In genomic region chr5:122602233-122602632, GRCm38 (mm10) we compare ENCODE assay signal across 10 mouse cellular contexts. TPM values are rescaled to one million over a fixed set of nuclear protein-coding genes. Genes with fewer than 3 reads are reported as not detected.
DNase-seq lines count a peak whose midpoint lies in the region; ATAC-seq lines count a peak whose summit lies in the region.
"Had no signal": no experiment of that assay in that cellular context is flagged by ENCODE, and none has a peak within 500 bp of the region (broad histone marks: within the 10 kb centered on the region; RNA-seq: fewer than 3 reads in every experiment).

No protein-coding gene starts in this region.

- peak overlapping the region; percentile 31 for H3K4me2 ChIP-seq in heart, embryonic 16.5 days (ENCODE audit: low read depth, low read length)
- H3K4me2 ChIP-seq: embryonic facial prominence, embryonic 13.5 days; midbrain, embryonic 12.5 days had no signal

- H3K9ac ChIP-seq in heart, embryonic 16.5 days (ENCODE audit: low read length) = peak overlapping the region; percentile 54
- H3K9ac ChIP-seq: embryonic facial prominence, embryonic 13.5 days; midbrain, embryonic 12.5 days had no signal

- H3K4me3 ChIP-seq in heart, embryonic 16.5 days (ENCODE audit: low read length) = no peak overlapping the region
- H3K4me3 ChIP-seq: embryonic facial prominence, embryonic 13.5 days; midbrain, embryonic 12.5 days had no signal

- peak; percentile 76 for ATAC-seq in heart, embryonic 16.5 days (replicated peaks; ENCODE audit: extremely low read depth, insufficient read depth, low FRiP score)

- DNase-seq in adrenal gland, adult 8-10 months = peak; percentile 29
- no peak for DNase-seq in adrenal gland, postnatal 4 days (ENCODE audit: low spot score in 2 of 2)
- peak; percentile 85 for DNase-seq in CD4-positive helper T cell, adult 2 months (ENCODE audit: low read depth, low spot score)
- peak; percentile 97 for DNase-seq in lung, postnatal 36 days
- DNase-seq in thymus, postnatal 10 days (ENCODE audit: low spot score in 2 of 2) = peak; percentile 56 to 61
- no peak for DNase-seq in Muller cell, postnatal 12 days (ENCODE audit: inconsistent ontology term)
- DNase-seq in layer of hippocampus, adult 8-10 months (ENCODE audit: low spot score in 2 of 2) = no peak

- no peaks in the 10 kb centered on the region for H3K27me3 ChIP-seq in heart, embryonic 16.5 days (ENCODE audit: control insufficient read depth, insufficient read depth, low read length)
- H3K27me3 ChIP-seq: embryonic facial prominence, embryonic 13.5 days; midbrain, embryonic 12.5 days had no signal

- 0 out of 2 replicates have a peak, but pooled peaks cover 2% of the 10 kb centered on the region for H3K9me3 ChIP-seq in heart, embryonic 16.5 days (replicated peaks; ENCODE audit: control insufficient read depth, low read length)
- H3K9me3 ChIP-seq: embryonic facial prominence, embryonic 13.5 days; midbrain, embryonic 12.5 days had no signal

- peaks cover 18% of the 10 kb centered on the region for H3K36me3 ChIP-seq in heart, embryonic 16.5 days (ENCODE audit: control insufficient read depth, insufficient read depth)

- H3K27ac ChIP-seq in heart, embryonic 16.5 days (ENCODE audit: low read length) = peak overlapping the region; percentile 84
- H3K27ac ChIP-seq: embryonic facial prominence, embryonic 13.5 days; midbrain, embryonic 12.5 days had no signal

- H3K4me1 ChIP-seq in heart, embryonic 16.5 days (ENCODE audit: control insufficient read depth, insufficient read depth, low read length) = peaks cover 18% of the 10 kb centered on the region
- H3K4me1 ChIP-seq: embryonic facial prominence, embryonic 13.5 days; midbrain, embryonic 12.5 days had no signal

- whole genome bisulfite sequencing in heart, embryonic 16.5 days = 21% methylated on average over 11 of the region's 11 CpGs

RNA-seq across cellular contexts. Expression of gene Ift81, which starts 12.1 kb away (rescaled TPM):
- total RNA-seq in adrenal gland, adult 8-10 months (2022) = 10 to 100 TPM; 13.9 to 30.8 (median 21.5) TPM
- 10 to 100 TPM; 20.2 to 24.3 TPM for total RNA-seq in adrenal gland, postnatal 4 days (2021)
- polyA plus RNA-seq in heart, embryonic 16.5 days (2015; fragmentation: Nextera tagmentation; extraction: Ambion mirVana) = 30.6 and 33.1 TPM in 2 replicates
- 10 to 100 TPM; 40.2 to 59.2 (median 48.5) TPM for total RNA-seq in layer of hippocampus, adult 8-10 months (2022)

RNA-seq across cellular contexts. Expression of gene P2rx7, which starts 41.5 kb away (rescaled TPM):
- 1 to 10 TPM; 3.3 to 7.1 (median 4.9) TPM for total RNA-seq in adrenal gland, adult 8-10 months (2022)
- 1 to 10 TPM; 4.0 to 4.6 TPM for total RNA-seq in adrenal gland, postnatal 4 days (2021)
- 2.0 and 2.7 TPM in 2 replicates for polyA plus RNA-seq in heart, embryonic 16.5 days (2015; fragmentation: Nextera tagmentation; extraction: Ambion mirVana)
- 10 to 100 TPM; 10.3 to 16.4 (median 13.1) TPM for total RNA-seq in layer of hippocampus, adult 8-10 months (2022)

Comparison
In these comparisons a context has a peak if more than half of its experiments do, and no peak if none do; other contexts are left out.
1. DNase-seq: peak in adrenal gland, adult 8-10 months (single experiment), CD4-positive helper T cell, adult 2 months (single experiment), lung, postnatal 36 days (single experiment) and thymus, postnatal 10 days (2 of 2); none in adrenal gland, postnatal 4 days (0 of 2), Muller cell, postnatal 12 days (single experiment) and layer of hippocampus, adult 8-10 months (0 of 2).